Mouse (Mus musculus): ENCODE measurements around the gene Pde10a.

Gene Pde10a

GRCm38 (mm10) chr17:8581579-8581978 lies 56.4 kb downstream of the Pde10a start:
- DNase-seq (ENCODE audit: low spot score) = no peak

GRCm38 (mm10) chr17:8592427-8593277 lies 67.5 kb downstream of the Pde10a start:
- peak; percentile 81 for DNase-seq (ENCODE audit: low spot score)

GRCm38 (mm10) chr17:8597790-8598189 lies 72.6 kb downstream of the Pde10a start:
- DNase-seq (ENCODE audit: low spot score) = peak; percentile 82

- no peak for DNase-seq (ENCODE audit: low spot score)
Measured at GRCm38 (mm10) chr17:8602976-8603375, 77.8 kb downstream of the Pde10a start.

- DNase-seq (ENCODE audit: low spot score) = no peak
Measured at GRCm38 (mm10) chr17:8605921-8606320, 80.7 kb downstream of the Pde10a start.

DNA sequence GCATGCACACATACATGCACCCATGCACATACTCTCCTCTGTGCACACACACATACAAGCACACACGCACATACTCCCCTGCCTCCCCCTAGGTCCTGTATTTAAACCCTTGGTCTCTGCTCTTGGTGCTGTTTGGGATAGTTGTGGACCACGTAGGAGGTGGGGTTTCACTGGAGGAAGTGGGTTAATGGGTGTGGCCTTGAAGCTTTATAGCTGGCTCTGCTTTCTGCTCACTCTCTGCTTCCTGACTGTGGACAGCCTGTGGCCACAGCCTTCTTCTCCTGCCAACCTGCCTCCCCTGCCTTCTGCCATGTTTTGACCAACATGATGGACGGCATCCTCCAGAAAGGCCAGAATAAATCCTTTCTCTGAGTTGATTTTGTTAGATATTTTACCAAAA lies 81.5 kb downstream of the Pde10a start:
- DNase-seq (ENCODE audit: low spot score) = no peak

DNA sequence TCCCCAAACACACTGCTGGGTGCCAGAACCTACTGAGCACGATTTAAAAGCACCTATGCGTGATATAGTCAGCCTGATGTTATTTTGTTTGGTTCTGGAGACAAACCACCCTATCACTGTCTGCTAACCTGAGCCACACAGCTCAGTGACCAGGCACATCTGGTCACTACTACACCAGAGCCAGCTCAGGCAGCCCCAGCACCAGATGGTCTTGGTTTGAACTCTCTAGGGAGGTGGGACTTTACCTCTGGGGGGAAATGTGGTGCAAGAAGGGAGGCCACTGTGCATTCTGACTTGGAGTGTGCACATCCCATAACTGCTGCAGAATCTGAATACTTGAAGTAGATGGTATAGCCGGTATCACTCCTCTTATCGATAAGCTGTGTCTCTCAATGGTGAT lies 86.7 kb downstream of the Pde10a start:
- DNase-seq (ENCODE audit: low spot score) = no peak

DNA sequence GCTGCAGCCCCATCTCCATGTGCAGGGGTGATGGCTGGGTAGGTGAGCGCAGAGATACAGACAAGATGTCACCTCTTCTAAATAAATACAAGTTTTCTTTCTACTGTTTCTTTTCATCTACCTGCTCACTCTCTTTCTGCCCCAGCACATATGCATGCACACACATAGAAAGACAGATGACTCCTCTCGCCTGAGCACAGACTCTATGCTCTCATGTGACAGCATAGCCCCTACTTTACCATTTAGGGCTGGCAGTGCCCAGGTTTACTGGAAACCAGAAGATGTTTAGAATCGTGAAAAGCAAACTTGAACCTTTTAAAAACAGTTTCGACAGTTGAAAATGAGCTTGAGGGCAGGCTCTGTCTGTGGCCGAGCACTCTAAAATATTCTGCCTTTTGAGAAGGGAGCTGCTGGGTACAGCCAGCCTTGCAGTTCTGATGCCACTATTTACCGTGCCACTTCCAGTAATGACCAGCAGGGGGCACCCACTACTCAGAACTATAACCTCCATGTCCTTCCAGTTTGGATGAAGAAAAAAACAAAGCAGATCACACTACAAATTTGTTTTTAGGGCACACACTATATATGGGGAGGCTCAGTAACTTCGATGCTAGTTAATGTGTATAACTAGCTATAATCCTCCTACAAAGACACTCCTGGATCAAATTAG lies 88.8 kb downstream of the Pde10a start:
- DNase-seq (ENCODE audit: low spot score) = peak; percentile 85

GRCm38 (mm10) chr17:8620346-8620745 lies 95.2 kb downstream of the Pde10a start:
- no peak for DNase-seq (ENCODE audit: low spot score)

DNA sequence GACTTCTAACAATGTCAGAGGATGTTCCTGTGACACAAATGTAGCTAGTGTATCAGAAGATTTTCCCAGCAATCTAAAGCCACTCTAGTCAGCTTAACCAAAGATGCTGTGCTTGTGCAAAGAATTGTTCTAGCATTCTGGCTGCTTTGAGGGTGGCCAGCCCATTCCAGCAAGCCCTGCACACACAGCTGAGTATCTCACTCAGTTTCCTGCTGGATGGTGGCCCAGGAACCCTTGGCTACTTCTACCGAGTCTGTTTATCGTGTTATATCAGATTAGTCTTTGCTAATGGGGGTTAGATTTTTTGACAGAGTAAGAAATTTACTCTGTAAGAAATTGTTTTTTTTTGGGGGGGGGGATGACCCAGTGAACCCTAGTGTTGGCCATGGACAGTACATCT lies 95.9 kb downstream of the Pde10a start:
- no peak for DNase-seq (ENCODE audit: low spot score)

GRCm38 (mm10) chr17:8621906-8622305 lies 96.7 kb downstream of the Pde10a start:
- no peak for DNase-seq (ENCODE audit: low spot score)

DNA sequence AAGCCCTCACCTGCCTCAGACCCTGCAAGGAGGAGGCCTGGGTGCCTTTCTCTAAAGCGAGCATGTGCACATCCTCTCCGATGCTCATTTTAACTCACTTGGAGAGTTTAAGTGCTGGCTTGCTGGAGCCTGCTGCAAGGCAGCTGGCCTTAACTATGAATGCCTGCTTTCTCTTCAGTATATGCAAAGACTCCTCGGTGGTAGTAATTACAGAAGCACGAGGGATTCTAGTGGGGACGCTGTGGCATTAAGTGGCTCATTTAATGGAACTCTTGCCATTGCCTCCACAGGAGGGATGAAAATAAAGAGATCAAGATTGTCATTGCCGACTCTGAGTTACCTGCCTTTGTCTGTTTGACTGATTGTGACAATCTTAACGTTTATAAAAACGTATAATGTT lies 101.2 kb downstream of the Pde10a start:
- no peak for DNase-seq (ENCODE audit: low spot score)

- no peak for DNase-seq (ENCODE audit: low spot score)
Measured at GRCm38 (mm10) chr17:8631701-8632100, 106.5 kb downstream of the Pde10a start.

- peak; percentile 61 for DNase-seq (ENCODE audit: low spot score)
Measured at GRCm38 (mm10) chr17:8633596-8633995, 108.4 kb downstream of the Pde10a start.

DNA sequence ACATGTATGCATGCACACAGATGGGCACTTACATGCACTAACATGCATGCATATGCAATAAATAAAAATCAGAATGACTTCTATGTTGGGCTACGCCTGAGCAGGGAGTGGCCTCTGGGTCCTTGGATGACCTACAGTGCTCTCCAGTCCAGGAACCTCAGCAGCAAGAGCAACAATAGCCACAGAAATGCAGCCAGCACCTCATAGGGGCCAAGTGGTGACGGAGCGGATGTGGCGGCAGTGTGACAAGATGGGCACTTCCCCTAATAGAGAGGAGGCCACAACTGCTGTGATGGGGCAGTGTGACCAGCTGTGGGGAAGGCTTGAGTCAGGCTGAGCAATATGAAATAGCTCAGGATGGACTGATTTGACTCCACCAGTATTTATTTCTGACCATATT lies 109.3 kb downstream of the Pde10a start:
- DNase-seq (ENCODE audit: low spot score) = no peak

DNA sequence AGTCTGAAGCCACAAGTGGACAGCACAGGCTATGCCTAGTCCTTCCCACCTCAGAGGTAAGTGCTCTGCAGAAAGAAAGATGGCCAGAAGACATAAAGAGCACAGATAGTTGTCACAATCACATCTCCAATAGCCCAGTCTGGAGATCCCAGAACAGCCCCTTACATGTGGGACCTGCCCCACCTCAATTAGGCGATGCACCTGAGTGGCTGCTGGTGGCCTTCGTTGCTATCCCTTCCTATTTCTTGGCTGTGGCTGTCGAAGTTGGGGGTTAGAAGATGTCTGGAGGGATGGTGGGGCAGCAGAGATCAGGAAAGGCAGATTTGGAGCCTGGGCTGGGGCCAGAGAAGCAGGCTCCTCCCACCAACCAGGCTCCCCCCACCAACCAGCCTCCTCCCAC lies 111.1 kb downstream of the Pde10a start:
- no peak for DNase-seq (ENCODE audit: low spot score)

- no peak for DNase-seq (ENCODE audit: low spot score)
Measured at GRCm38 (mm10) chr17:8636691-8637090, 111.5 kb downstream of the Pde10a start.

GRCm38 (mm10) chr17:8637181-8637580 lies 112.0 kb downstream of the Pde10a start:
- no peak for DNase-seq (ENCODE audit: low spot score)

DNA sequence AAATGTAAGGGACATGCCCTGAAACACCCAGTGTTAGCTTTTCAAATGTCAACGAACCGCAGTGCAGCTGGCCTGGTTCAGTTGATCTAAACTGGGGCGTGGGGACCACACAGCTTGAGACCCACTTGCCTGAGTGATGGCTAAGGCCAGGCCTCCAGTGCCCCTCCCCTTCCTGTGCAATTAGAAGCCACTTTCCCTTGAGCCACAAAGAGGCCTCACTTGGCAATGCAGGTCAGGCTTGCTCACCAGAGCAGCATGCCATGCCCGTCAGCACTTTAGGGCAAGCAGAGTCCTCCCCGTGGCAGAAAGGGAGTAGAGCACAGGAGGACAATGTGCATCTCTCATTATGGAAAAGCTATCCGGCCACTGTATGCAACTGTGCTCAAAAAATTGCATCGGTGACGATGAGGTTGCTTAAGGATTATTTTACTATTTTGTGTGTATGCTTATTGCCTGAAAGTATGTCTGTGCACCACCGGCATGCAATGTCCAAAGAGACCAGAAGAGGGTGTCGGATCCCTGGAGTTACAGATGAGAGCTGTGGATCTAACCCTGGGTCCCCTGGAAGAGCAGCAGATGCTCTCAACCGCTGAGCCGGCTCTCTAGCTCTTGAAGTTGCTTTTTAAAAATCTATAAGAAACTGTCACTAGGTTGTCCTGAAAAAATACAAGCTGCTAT lies 114.7 kb downstream of the Pde10a start:
- no peak for DNase-seq (ENCODE audit: low spot score)

GRCm38 (mm10) chr17:8640741-8641480 lies 115.7 kb downstream of the Pde10a start:
- no peak for DNase-seq (ENCODE audit: low spot score)

GRCm38 (mm10) chr17:8641491-8641890 lies 116.3 kb downstream of the Pde10a start:
- no peak for DNase-seq (ENCODE audit: low spot score)

GRCm38 (mm10) chr17:8642356-8642755 lies 117.2 kb downstream of the Pde10a start:
- no peak for DNase-seq (ENCODE audit: low spot score)

Data from embryo, embryonic 10 days (tissue).